Mouse (Mus musculus) forebrain, embryonic 12.5 days (tissue): ENCODE measurements around the gene Vmn2r69. TPM values are rescaled to one million over a fixed set of nuclear protein-coding genes. Genes with fewer than 3 reads are reported as not detected.

Source experiments
- ATAC-seq: fragments of 200-750 bp; cut with Nextera tagmentation; 2 replicates; pipeline ENCODE4 v1.8.0; 2017; ENCODE audit warnings: moderate TSS enrichment; ENCODE audit not compliant: low FRiP score
- H3K27ac ChIP-seq: fragments of 300-500 bp; sonication (generic); 2 replicates; pipeline ENCODE4 v1.5.1; 2016; ENCODE audit warnings: mild to moderate bottlenecking
- H3K27me3 ChIP-seq: fragments of 300-500 bp; sonication (generic); 2 replicates; pipeline ENCODE4 v1.6.1; 2016; ENCODE audit warnings: mild to moderate bottlenecking
- H3K36me3 ChIP-seq: fragments of 300-500 bp; sonication (generic); replicated peaks from 2 replicates; pipeline ENCODE4 v1.6.1; 2016; ENCODE audit warnings: mild to moderate bottlenecking
- H3K4me1 ChIP-seq: fragments of 300-500 bp; sonication (generic); 2 replicates; pipeline ENCODE4 v1.6.1; 2016
- H3K4me2 ChIP-seq: fragments of 300-500 bp; sonication (generic); 2 replicates; pipeline ENCODE4 v1.6.1; 2016; ENCODE audit warnings: mild to moderate bottlenecking, moderate library complexity
- H3K4me3 ChIP-seq: fragments of 300-500 bp; sonication (generic); replicated peaks from 2 replicates; pipeline ENCODE4 v1.5.1; 2016; ENCODE audit warnings: mild to moderate bottlenecking
- H3K9ac ChIP-seq: fragments of 300-500 bp; sonication (generic); 2 replicates; pipeline ENCODE4 v1.6.1; 2016; ENCODE audit warnings: mild to moderate bottlenecking
- H3K9me3 ChIP-seq: fragments of 300-500 bp; sonication (generic); 2 replicates; pipeline ENCODE4 v1.6.1; 2016
- WGBS: fragments of 180-500 bp; shearing (Covaris S2); methylation state at CpG from one replicate; pipeline ENCODE4 v1.1.7; 2016; 5-methylcytosine and 5-hydroxymethylcytosine counted together
- polyA plus RNA-seq: library from polyadenylated mRNA; unstranded; fragments of >200 nt; fragmentation: Nextera tagmentation; extraction: Ambion mirVana; gene quantifications from 2 replicates; pipeline ENCODE4 v1.2.1, GENCODE M21; 2016

Vmn2r69 gene
- polyA plus RNA-seq, result not detected in 2 replicates

DNA sequence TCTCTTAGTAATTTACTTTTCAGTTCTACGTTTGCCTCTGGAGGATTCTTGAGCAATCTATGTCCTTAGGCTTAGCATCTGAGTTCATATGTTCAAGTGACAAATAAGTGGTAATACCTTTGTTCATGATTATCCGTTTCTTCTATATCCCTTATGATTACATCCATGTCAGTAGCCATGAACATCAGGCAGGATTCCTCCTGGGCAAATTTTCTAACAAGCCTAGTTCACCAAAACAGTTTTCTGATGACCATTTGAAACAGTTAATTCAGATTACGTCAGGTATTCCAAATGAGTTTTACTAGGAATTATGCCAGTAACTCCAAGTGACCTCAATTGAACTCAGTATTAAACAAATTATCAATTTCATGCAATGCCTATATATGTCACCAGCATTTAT is at the start of gene Vmn2r69:
TSS of gene Vmn2r69 (minus strand) at position 101 of the 400 bp plus-strand sequence.
- H3K4me3 ChIP-seq, result no peak within 1 kb of the TSS
- H3K9me3 ChIP-seq, result peaks cover 3% of the 10 kb centered on the region
- WGBS, result 74% methylated on average over 3 of the region's 3 CpGs
- no peaks in the 10 kb centered on the region for H3K36me3 ChIP-seq
- ATAC-seq, result no peak
- no peak within 1 kb of the TSS for H3K27ac ChIP-seq
- no peaks in the 10 kb centered on the region for H3K27me3 ChIP-seq
- H3K4me1 ChIP-seq, result no peaks in the 10 kb centered on the region
- H3K4me2 ChIP-seq, result no peak within 1 kb of the TSS
- H3K9ac ChIP-seq, result no peak within 1 kb of the TSS

Other genes with a start within 250 kb of the Vmn2r69 start
- gene Vmn2r68, start 178.1 kb downstream of the Vmn2r69 start, polyA plus RNA-seq, result not detected in 2 replicates
- not detected in 2 replicates for gene Vmn2r71, start 147.2 kb upstream of the Vmn2r69 start, polyA plus RNA-seq
- not detected in 2 replicates for gene Vmn2r70, start 153.3 kb upstream of the Vmn2r69 start, polyA plus RNA-seq